Mouse (Mus musculus): ENCODE measurements around the gene Tmem221. TPM values are rescaled to one million over a fixed set of nuclear protein-coding genes. Genes with fewer than 3 reads are reported as not detected.

Gene Tmem221
- polyA plus RNA-seq, 2 experiments from 2014 or later, result 0.99 to 1.7 TPM

GRCm38 (mm10) chr8:71577856-71578387 is 19.3 kb upstream of the Tmem221 start:
- ATAC-seq, result no peak

- ATAC-seq, result no peak
Observed at GRCm38 (mm10) chr8:71575020-71575419, 16.3 kb upstream of the Tmem221 start.

- no peak for ATAC-seq
Observed at GRCm38 (mm10) chr8:71574426-71574825, 15.8 kb upstream of the Tmem221 start.

GRCm38 (mm10) chr8:71572847-71573633 is 14.4 kb upstream of the Tmem221 start:
- no peak for ATAC-seq

GRCm38 (mm10) chr8:71572077-71572476 is 13.4 kb upstream of the Tmem221 start:
- no peak for ATAC-seq

GRCm38 (mm10) chr8:71570291-71570954 is 11.8 kb upstream of the Tmem221 start:
- peak; percentile 90 for ATAC-seq

- ATAC-seq, result peak; percentile 34
Observed at GRCm38 (mm10) chr8:71569366-71570290, 11.0 kb upstream of the Tmem221 start.

GRCm38 (mm10) chr8:71568941-71569340 is 10.3 kb upstream of the Tmem221 start:
- ATAC-seq, result no peak

GRCm38 (mm10) chr8:71568387-71568937 is 9.8 kb upstream of the Tmem221 start, which contains the start of gene Slc27a1:
Gene Slc27a1, plus strand, starts transcription at chr8:71568882.
- no peak for ATAC-seq

GRCm38 (mm10) chr8:71567587-71567986 is 8.9 kb upstream of the Tmem221 start:
- ATAC-seq, result no peak

- ATAC-seq, result no peak
Observed at GRCm38 (mm10) chr8:71566501-71566900, 7.8 kb upstream of the Tmem221 start, which contains the start of gene Nxnl1. Gene Nxnl1, minus strand, starts transcription at chr8:71566601.

- no peak for ATAC-seq
Observed at GRCm38 (mm10) chr8:71563992-71564391, 5.3 kb upstream of the Tmem221 start.

- peak; percentile 33 for ATAC-seq
Observed at GRCm38 (mm10) chr8:71562751-71563150, 4.1 kb upstream of the Tmem221 start.

- peak; percentile 51 for ATAC-seq
Observed at GRCm38 (mm10) chr8:71561401-71561800, 2.7 kb upstream of the Tmem221 start.

- ATAC-seq, result no peak
Observed at GRCm38 (mm10) chr8:71560765-71561164, 2.1 kb upstream of the Tmem221 start.

- ATAC-seq, result no peak
Observed at GRCm38 (mm10) chr8:71560071-71560470, 1.4 kb upstream of the Tmem221 start.

- ATAC-seq, result peak; percentile 55
Observed at GRCm38 (mm10) chr8:71558958-71559690, 453 bp upstream of the Tmem221 start.

GRCm38 (mm10) chr8:71554644-71555043 is 4.0 kb downstream of the Tmem221 start:
- no peak for ATAC-seq

- no peak for ATAC-seq
Observed at GRCm38 (mm10) chr8:71554001-71554400, 4.7 kb downstream of the Tmem221 start.

- ATAC-seq, result no peak
Observed at GRCm38 (mm10) chr8:71552770-71553169, 5.9 kb downstream of the Tmem221 start.

GRCm38 (mm10) chr8:71550754-71551153 is 7.9 kb downstream of the Tmem221 start:
- no peak for ATAC-seq
